Mouse (Mus musculus): ENCODE results near the gene Rimkla. TPM values are rescaled to one million over a fixed set of nuclear protein-coding genes. Genes with fewer than 3 reads are reported as not detected.

Gene Rimkla
- total RNA-seq, 4 experiments from 2014 or later, result 11.8 to 18.2 (median 13.2) TPM

DNA sequence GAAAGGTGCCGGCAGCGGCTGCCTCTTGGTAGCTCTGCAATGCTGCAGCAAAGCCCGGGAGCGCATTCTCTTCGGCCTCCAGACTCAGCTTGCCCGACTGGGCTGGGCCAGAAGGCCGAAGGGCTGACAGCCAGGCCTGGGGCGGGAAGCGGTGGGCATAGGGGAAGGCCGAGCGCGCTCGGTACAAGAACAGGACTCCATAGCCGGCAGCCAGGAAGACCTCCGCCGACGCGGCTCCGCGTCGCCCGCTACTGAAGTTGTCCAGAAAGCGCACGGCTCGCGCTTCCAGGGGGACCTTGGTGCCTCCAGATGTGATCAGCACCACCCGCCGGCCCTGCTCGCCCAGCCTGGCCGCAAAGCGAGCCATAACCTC, 70.5 kb downstream of the Rimkla start:
- no peak for DNase-seq (ENCODE audit: low spot score in 2 of 2)

DNA sequence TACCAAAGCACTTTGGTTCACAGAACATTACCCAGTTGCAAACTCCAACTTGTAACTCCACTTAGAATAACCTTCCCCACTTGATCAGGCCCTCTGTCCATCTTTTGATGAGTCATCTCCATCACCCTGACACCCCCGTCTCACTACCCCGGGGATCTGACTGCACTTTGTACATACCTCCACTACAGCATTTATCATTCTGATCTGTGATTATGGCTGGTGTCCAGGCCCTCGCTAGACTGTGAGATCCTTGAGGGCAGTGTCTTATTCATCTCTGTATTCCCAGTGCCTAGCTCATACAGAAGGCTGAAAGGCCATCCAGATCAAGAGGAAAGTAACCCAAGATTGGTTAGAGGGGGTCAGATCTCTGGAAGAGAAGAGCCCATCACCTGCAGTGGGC, 71.2 kb downstream of the Rimkla start:
- no peak for DNase-seq (ENCODE audit: low spot score in 2 of 2)

DNA sequence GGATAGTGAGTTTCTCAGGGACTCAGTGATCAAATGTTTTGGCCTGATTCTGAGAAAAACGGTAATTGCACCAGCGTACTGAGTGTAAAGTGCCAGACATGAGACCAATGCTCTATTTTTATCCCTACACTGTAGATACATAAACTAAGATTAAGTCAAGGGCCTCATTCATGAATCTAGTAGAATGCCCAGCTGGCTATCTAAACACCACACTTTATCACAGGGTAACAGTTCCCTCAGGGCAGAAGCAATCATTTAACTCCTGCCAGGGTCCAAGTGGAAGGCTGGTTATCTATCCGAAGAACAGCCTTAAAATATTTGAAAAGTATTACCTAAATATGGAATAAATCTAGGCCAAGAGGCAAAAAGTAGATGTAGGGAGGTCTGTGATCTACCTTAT, 74.5 kb downstream of the Rimkla start:
- no peak for DNase-seq (ENCODE audit: low spot score in 2 of 2)

DNA sequence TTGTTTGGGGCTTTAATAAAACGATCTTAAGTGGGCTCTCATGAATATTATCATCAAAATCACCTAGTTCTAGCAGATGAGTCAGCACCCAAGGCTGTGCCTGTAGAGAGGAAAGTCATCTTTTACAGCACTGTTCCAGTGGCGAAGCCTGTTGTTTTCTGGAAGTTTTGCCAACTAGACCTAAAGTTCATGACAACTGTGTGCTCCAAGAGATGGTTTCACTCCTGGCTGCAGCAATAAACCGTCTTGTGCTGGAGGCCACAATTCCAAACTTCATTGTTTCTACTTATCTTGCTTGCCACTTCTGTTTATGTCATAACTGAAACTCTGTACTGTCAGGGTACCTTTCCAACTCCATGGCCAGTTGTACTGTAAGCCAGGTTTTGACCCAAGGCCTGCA, 75.2 kb downstream of the Rimkla start:
- DNase-seq (ENCODE audit: low spot score in 2 of 2), result no peak

Other genes with a start within 250 kb of the Rimkla start
- gene Cldn19, start 237.2 kb downstream of the Rimkla start, total RNA-seq (2022), result under 1 TPM; 0.18 to 0.41 (median 0.27) TPM
- 100 to 1,000 TPM; 198 to 253 (median 227) TPM for gene Ybx1, start 198.0 kb downstream of the Rimkla start, total RNA-seq (2022)
- 10 to 100 TPM; 16.9 to 23.9 (median 22.6) TPM for gene Ppih, start 172.1 kb downstream of the Rimkla start, total RNA-seq (2022)
- 10 to 100 TPM; 20.5 to 25.5 (median 22.6) TPM for gene Ccdc30, start 77.1 kb downstream of the Rimkla start, total RNA-seq (2022)
- gene Ppcs, start 70.2 kb downstream of the Rimkla start, total RNA-seq (2022), result 1 to 10 TPM; 3.9 to 8.8 (median 5.9) TPM
- under 1 TPM in 3 of 4 experiments, not detected in 1; 0.48 to 0.94 (median 0.55) TPM for gene Zmynd12, start 69.8 kb downstream of the Rimkla start, total RNA-seq (2022)
- gene Foxj3, start 44.4 kb upstream of the Rimkla start, total RNA-seq (2022), result 10 to 100 TPM; 71.9 to 96.3 (median 78.0) TPM
- 10 to 100 TPM; 20.4 to 23.7 (median 21.5) TPM for gene Frg2f1, start 46.9 kb upstream of the Rimkla start, total RNA-seq (2022)
- gene Guca2a, start 145.1 kb upstream of the Rimkla start, total RNA-seq (2022), result not detected
- not detected for gene Guca2b, start 166.3 kb upstream of the Rimkla start, total RNA-seq (2022)
- gene Hivep3, start 241.2 kb upstream of the Rimkla start, total RNA-seq (2022), result 10 to 100 TPM; 47.7 to 56.0 (median 51.0) TPM

Measured in layer of hippocampus, adult 8-10 months (tissue).